Mouse (Mus musculus): ENCODE results near the gene Vmn1r185.
"Not testable (repeated sequence)": the region's sequence is repeated elsewhere in the genome, so short reads cannot be mapped to it uniquely, and the experiment has no call there.

Vmn1r185 gene

GRCm38 (mm10) chr7:26618364-26618763, at the start of gene Vmn1r185:
TSS of gene Vmn1r185 (minus strand) at chr7:26618464.
- not testable (repeated sequence) for DNase-seq (ENCODE audit: low spot score)

DNA sequence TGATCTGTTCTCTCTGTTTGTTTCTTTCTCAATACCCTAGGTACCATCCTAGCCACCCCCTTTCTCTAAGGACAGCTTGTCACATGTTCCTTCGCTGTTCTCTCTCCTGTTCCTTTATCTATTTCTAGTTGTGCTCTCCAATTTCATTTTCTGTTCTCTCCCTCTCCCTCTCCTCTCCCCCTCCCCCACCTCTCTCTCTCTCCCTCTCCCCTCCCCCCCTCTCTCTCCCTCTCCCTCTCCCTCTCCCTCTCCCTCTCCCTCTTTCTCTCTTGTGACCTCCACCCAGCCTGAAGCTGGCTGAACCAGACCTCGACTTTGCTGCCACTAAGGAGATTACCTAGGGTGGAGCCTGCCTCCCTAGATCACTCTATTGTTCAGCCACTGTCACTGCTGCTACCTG, 49.2 kb upstream of the Vmn1r185 start:
- DNase-seq (ENCODE audit: low spot score): not testable (repeated sequence)

DNA sequence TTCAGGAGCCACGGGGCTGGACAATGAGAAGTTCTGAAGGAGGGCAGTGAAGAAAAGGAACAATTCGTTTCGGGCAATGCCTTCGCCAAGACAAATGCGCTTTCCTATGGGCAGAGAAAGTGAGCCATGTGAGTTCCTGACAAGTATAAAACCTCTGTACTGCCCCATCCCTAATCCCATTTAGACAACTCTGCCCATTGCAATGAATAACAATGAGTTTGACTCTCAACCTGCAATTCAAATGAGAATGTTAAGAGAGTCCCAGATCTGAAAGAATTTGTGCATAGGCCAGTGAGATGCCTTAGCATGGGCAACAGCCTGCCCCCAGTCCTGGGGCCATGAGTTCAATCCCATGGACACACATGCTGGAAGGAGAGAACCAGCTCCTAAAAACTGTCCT, 47.7 kb upstream of the Vmn1r185 start:
- no peak for DNase-seq (ENCODE audit: low spot score)

GRCm38 (mm10) chr7:26589774-26590173, 28.5 kb downstream of the Vmn1r185 start:
- DNase-seq (ENCODE audit: low spot score): no peak

DNA sequence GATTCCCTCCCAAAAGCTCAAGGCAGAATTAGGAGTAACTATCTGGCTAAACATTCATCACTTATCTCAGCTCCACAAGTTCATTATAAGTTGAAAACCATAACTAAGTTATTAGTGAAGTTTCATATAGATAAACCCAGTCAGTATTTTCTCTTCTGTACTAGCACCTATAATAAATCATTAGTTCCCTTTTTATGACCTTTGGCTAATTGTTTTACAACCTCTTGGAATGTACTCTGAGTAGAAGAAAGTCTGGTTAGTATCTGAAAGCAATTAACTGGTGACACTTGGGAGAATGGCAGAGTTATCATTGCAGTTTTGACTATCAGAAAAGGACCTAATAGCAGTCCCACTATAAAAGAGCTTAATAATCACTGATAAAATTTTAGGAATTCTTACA, 29.2 kb downstream of the Vmn1r185 start:
- no peak for DNase-seq (ENCODE audit: low spot score)

Data from embryo, embryonic 10 days (tissue).